Mouse (Mus musculus) cerebellum, postnatal 4 days (tissue): ENCODE data around the gene Sash1.
"Not testable (repeated sequence)": the region's sequence is repeated elsewhere in the genome, so short reads cannot be mapped to it uniquely, and the experiment has no call there.

Experiments
- DNase-seq, 2 experiments: peaks; one replicate each; pipeline ENCODE4 v3.0.0; 2022; ENCODE audit warnings: low spot score in 2 of 2, mixed read lengths in 1 of 2

Sash1 gene

DNA sequence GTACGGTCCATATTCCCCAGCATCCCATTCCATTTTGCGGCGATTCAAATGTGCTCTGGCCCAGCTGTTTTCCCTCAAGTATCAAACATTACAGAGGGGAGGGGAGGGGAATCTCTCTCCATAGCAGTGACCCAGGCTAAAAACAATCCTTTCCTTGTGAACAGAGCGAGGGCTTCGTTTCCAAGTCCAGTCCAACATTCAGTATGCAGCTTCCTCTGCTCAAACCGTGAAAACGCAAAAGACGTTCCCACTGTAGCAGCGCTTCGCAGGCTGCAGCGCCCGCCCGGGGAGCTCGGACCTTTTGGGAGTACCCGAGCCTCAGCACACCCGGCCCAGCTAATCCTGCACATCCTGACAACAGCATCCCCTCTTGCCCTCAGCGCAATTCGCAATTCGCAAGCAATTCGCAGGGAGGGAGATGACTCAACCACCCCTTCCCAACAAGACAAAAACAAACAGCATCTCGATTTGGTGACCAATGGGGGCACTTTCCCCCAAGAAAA lies 128.4 kb downstream of the Sash1 start:
- DNase-seq, result no peak

- no peak for DNase-seq
Measured at GRCm38 (mm10) chr10:8756604-8757354, 129.1 kb downstream of the Sash1 start.

DNA sequence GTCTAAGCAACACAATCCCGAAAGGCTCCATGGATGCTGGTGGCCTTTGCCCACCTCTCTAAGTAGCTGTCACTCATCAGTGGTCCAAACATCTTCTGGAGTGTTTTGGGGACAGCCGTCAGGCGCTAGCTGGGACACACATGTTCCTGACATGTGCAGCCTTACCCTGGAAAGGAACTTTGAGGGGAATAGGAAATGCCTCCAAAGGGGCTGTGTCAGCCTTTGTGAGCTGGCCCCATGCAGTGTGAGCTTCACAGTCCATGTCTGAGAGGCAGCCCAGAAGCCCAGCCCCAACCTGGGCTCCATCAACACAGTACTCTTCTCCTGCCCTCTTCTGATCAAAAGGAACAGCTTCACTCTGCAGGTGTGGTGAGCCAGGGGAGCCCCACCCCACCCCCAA lies 132.5 kb downstream of the Sash1 start:
- no peak for DNase-seq

GRCm38 (mm10) chr10:8752436-8752835 lies 133.4 kb downstream of the Sash1 start:
- DNase-seq, result no peak

GRCm38 (mm10) chr10:8749537-8749936 lies 136.3 kb downstream of the Sash1 start:
- no peak for DNase-seq

DNA sequence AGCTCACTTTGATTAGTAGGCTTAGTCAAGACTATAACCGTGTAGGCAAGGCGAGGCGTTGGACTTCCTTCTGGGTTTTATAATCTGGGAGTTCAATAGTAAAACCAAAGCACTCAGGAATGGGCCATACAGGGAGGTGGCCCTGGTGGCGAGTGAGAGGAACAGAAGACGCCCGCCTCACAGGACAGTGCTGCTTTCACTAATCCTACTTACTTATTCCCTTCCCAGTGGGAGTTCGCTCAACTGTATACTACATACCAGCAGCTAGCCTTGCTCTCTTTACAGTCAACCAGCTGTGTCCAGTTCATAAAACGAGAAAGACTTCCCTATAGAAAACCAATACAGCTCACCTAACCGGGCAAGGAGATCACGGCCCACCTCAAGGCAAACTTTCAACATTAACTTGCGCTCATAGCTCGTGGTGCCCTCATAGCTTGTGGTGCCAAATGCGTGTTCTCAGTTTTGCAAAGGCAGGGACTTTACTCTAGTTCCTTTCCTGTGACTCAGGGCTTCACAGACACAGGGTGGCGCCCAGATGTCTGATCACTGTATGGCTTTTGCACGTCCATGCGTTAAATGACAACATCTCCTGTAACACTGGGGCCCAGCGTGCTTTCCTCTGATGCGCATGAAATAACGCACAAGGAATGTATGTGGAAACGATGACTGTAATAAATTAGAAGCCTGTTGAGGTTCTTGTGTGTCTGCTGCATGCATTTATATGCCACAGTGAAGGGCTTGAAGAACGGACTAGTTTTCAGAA lies 138.2 kb downstream of the Sash1 start:
- DNase-seq, result no peak

GRCm38 (mm10) chr10:8746082-8746696 lies 139.7 kb downstream of the Sash1 start:
- DNase-seq, result no peak

GRCm38 (mm10) chr10:8742872-8743271 lies 143.0 kb downstream of the Sash1 start:
- peak; percentile 50 to 64 for DNase-seq

GRCm38 (mm10) chr10:8741505-8741904 lies 144.4 kb downstream of the Sash1 start:
- DNase-seq, result no peak

DNA sequence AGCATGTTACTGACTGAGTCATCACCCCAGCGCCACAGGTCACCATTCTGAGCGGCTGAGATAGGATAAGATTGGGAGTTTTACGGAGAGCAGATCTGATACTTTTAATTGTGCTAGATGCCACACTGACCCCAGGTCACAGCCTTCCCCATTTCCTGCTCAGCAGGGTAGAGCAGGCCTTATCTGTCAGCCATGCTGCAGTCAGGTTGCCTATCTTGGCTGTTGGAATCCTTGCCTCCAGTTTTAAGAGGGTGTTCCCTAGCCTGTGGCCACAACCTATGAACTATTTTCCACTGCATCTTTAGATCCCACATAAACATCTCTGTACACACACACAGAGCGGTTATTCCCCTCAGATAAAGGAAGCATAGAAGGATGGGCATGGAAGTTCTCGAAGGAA lies 145.1 kb downstream of the Sash1 start:
- no peak for DNase-seq

DNA sequence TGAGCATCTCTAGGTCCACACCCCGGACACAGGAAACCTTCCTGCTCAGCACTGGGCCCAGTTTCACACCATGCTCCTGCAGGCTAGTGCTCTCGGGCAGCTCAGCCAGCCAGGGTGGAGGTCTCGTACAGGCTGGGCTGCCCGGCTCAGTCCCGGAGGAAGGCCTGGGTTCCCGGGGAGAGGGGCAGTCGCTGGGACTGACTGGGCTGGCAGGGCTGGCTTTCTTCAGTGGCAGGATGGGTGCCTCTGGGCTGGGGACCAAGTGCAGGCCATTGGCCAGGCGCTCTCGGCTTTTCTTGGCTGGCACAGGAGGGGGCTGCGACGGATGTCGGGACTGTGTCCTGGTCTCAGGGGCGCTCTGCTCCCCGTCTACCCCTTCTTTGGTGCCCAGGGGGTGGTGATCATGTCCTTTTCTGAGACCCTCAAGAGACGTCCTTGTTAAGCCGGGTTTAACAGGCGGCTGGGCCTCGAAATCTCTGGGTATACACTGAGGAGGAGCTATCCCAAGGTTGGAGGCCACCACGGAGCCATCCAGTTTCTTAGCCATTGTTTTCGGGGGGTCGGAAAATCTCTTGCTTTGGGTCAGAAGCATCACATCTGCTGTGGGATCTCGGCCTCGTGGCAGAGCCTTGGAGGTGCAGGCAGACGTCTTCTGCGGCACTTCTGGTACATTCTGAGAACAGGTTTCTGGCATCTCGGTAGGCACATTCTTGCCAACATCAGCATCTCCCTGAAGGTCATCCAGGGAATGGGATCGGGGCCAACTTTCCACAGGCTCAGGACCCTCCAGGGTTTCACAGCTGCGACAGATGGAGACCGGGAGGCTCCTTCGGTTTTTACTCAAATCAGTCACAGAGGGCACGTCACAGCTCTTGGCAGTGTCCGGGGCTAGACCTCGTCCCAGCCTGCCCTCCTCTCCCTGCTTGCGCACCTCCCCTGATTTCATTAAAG lies 156.2 kb downstream of the Sash1 start:
- DNase-seq, result peak in 1 of 2 experiments; percentile 40

- DNase-seq, result no peak
Measured at GRCm38 (mm10) chr10:8719345-8719744, 166.5 kb downstream of the Sash1 start.

- DNase-seq, result no peak
Measured at GRCm38 (mm10) chr10:8718831-8719230, 167.0 kb downstream of the Sash1 start.

DNA sequence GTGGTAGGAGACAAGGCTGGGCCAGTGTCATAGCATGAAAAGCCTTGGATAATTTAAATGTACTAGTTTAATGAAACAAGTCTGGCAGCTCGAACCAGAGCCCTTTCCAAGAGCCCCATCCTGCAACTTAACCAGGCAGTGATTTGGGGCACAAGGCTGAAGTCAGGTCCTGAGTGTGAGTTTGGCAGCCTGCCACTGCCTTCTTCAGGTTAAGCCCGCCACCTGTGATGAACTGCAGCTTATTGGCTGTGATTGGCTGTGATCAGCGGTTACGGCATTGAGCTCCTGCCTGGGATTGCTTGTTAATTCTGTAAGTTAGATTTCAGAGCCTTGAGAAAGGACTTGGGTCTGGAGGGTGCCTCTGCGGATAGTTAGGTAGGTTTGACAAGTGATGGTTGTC lies 168.7 kb downstream of the Sash1 start:
- DNase-seq, result no peak

GRCm38 (mm10) chr10:8715679-8716284 lies 170.1 kb downstream of the Sash1 start:
- peak; percentile 76 to 79 for DNase-seq

- not testable (repeated sequence) for DNase-seq
Measured at GRCm38 (mm10) chr10:8696636-8697035, 189.2 kb downstream of the Sash1 start.

- no peak for DNase-seq
Measured at GRCm38 (mm10) chr10:8693996-8694500, 191.8 kb downstream of the Sash1 start.

- DNase-seq, result no peak
Measured at GRCm38 (mm10) chr10:8693561-8693960, 192.3 kb downstream of the Sash1 start.

- no peak for DNase-seq
Measured at GRCm38 (mm10) chr10:8692531-8692930, 193.3 kb downstream of the Sash1 start.

DNA sequence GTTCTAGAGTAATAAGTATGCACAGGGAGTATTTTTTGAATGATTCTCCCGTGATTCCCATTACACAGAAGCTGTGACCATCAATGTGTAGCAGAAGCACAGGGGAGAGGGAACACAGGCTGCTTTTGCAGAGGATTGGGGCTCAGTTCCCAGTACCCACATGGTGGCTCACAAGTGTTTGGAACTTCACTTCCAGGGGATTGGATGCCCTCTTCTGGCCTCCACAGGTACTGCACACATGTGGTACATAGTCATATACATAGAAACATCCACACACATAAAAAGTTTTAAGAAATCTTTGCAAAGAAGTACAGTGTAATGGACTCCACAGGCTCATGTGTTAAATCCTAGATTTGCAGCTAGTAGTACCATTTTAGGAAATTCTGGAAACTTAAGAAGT lies 199.7 kb downstream of the Sash1 start:
- DNase-seq, result no peak

- no peak for DNase-seq
Measured at GRCm38 (mm10) chr10:8685269-8685668, 200.6 kb downstream of the Sash1 start.
